Mouse (Mus musculus) testis, postnatal 14 days (tissue): Measurements from ENCODE around the gene Megf9.
A peak's percentile ranks its signal among the peaks of the same experiment; 100 is the strongest.

ENCODE experiments used
- DNase-seq: peaks from one replicate; pipeline ENCODE4 v3.0.0; 2021; ENCODE audit warnings: low spot score

Gene Megf9

GRCm38 (mm10) chr4:70521506-70522292, 13.1 kb downstream of the Megf9 start:
- no peak for DNase-seq

- DNase-seq, result no peak
Observed at GRCm38 (mm10) chr4:70517646-70518045, 17.1 kb downstream of the Megf9 start.

GRCm38 (mm10) chr4:70516289-70516688, 18.5 kb downstream of the Megf9 start:
- no peak for DNase-seq

- no peak for DNase-seq
Observed at GRCm38 (mm10) chr4:70515514-70515913, 19.3 kb downstream of the Megf9 start.

DNA sequence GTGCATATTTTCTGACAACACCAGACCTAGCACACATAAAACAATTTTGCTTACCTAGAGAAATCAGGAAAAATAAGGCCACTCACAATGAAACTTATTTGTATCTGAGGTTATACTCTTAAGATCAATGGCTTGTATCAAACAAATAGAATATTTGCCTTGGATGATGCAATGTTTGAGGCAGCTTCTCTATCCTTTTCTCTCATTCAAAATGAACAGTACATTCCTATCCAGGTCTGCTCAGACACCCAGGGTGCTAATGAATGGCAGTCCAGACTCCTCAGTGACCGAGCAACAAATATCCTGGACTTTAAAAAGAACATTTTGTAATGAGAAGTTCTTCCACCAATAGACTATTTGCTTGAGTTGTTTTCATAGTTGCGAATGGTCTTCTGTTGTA, 24.8 kb downstream of the Megf9 start:
- no peak for DNase-seq

- no peak for DNase-seq
Observed at GRCm38 (mm10) chr4:70509565-70509964, 25.2 kb downstream of the Megf9 start.

DNA sequence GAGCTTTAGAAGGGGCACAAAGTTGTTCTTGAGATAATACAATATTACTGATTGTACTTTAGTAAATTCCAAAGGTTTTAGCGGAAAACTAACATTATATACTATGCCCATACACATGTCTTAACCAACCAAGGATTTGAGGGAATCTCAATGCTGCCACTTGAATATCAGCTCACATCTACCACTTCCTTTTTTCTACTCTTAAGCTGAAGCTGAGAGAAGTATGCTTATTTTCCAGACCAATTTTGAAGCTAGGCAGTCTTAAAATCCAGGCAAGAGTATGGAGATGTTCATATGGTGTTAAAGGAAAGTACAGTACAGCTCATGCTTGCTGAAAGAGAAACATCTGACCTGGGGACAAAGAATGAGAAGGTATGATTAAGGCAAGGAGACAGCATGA, 26.6 kb downstream of the Megf9 start:
- DNase-seq, result no peak

DNA sequence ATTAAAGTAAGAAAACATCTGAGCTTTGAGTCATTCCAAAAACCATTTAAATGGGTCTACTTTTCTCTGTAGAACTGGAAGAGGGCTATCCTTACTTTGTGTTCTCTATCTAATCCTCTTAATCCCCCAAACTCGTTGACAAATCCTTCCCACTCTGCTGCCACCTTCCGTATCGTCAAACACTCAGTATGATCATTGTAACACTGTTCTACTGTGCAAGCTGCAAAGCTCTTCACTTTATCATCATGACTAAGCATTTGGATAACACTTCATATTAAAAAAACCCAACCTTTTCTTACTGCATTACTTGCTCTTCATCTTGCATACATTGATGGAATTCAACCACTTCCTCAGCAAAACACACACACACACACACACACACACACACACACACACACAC, 28.8 kb downstream of the Megf9 start:
- no peak for DNase-seq

DNA sequence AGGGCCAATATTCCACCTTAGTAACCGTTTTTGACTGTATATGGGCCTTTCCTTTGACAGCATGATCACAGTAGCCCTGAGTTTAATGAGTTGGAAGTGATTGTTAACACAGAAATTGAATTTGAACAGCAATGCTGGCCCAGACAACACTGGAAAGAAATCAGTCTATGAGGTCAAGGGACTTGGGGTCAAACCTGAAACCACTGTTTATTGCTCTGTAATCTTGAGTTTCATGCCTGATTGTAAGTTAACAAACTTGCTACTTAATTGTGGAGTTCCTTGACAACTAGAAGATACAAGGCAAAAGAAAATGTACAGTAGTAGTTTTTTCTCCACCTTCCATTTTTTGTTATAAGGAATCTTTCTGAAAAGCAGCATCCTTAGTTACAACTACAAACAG, 31.0 kb downstream of the Megf9 start:
- no peak for DNase-seq

DNA sequence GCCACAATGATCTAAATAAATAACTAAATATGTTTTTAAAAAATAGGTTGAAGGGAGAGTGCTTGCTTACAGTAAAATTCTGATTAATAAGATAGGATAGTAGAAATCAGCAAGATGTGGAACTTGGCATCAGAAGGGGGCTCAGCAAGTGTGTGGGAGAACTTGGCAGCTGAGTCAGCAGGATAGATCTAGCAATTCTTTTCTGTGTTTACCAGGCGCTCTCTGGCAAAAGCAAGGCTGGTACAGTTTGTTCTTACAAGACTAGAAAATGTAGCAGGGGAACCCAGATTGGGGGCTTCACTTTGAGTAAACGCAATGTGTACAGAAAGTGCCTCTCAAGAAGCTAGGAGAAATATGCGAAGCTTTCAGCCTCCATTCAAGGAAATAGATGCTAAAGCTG, 35.5 kb downstream of the Megf9 start:
- peak; percentile 40 for DNase-seq

DNA sequence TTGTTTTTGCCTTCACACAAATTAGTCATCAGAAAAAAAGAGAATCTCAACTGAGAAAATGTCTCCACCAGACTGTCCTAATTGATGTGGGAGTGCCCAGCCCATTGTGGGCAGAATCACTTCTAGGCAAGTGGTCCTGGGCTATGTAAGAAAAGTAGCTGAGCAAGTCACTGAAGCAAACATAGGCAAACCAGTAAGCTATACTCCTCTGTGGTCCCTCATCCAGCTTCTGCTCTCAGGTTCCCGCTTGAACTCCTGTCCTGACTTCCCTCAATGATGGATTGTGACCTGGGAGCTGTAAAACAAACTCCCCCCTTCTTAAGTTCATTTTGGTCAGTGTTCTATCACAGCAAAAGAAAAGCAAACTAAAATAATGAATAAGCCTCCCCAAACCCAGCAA, 37.8 kb downstream of the Megf9 start:
- DNase-seq, result no peak

GRCm38 (mm10) chr4:70489792-70490191, 45.0 kb downstream of the Megf9 start:
- no peak for DNase-seq

DNA sequence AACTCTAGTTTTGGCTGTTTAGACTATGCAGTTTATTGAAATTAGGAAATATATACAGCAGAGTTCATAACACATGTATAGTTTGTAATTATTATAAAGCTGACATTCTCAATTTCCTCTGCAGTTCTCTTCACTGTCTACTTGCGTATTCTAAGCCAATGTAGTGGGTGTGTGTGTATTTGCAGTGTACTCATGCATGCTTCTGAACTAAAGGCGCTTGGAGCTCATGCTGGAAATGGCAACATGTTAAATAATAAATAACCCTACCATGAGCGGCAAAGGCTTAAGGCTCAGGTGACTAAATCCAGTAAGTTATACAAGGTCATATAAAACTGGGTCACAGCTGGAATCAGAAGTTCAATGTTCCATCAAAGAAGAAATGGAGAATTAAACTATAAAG, 46.4 kb downstream of the Megf9 start:
- DNase-seq, result no peak

DNA sequence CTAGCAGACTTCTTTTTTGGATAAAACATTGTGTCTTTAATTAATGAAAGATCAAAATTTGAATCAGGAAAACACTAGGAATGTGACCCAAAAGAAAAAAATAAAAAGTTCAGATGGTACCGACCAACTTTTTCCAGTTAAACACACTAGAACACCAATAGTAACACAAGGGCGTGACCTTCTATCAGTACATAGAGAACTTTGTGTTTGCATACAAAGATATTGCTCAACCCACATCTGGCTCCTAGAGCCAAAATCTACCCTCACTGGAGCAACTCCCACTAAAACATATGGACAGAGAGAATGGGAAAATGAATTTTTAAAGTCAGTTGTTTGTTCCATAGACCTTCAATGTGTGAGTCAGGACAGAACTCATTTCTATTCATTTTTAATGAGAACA, 50.7 kb downstream of the Megf9 start:
- no peak for DNase-seq

GRCm38 (mm10) chr4:70481931-70482330, 52.9 kb downstream of the Megf9 start:
- no peak for DNase-seq

GRCm38 (mm10) chr4:70471398-70471797, 63.4 kb downstream of the Megf9 start:
- DNase-seq, result no peak

GRCm38 (mm10) chr4:70465921-70466689, 68.7 kb downstream of the Megf9 start:
- DNase-seq, result no peak

DNA sequence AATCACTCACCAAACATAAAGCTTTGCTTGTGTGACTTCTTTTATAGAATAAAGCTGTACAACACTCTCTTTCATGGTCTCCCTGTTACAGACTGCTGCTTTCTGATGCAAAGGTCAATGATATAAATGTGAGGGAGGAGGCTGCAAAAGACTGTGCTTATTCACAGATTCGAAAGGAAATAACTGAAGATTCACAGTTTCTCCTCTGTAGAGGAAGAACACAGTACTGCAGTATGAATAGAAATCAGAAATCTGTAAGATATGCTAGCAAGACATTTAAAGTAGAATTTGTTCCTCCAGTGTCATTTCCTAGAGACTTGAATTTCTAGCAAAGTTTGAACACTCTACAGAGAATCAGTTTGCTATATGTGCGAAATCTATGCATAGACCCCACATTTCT, 71.5 kb downstream of the Megf9 start:
- no peak for DNase-seq

GRCm38 (mm10) chr4:70461416-70461815, 73.4 kb downstream of the Megf9 start:
- DNase-seq, result no peak

GRCm38 (mm10) chr4:70452161-70452560, 82.6 kb downstream of the Megf9 start:
- DNase-seq, result no peak

GRCm38 (mm10) chr4:70451750-70452149, 83.0 kb downstream of the Megf9 start:
- DNase-seq, result no peak

DNA sequence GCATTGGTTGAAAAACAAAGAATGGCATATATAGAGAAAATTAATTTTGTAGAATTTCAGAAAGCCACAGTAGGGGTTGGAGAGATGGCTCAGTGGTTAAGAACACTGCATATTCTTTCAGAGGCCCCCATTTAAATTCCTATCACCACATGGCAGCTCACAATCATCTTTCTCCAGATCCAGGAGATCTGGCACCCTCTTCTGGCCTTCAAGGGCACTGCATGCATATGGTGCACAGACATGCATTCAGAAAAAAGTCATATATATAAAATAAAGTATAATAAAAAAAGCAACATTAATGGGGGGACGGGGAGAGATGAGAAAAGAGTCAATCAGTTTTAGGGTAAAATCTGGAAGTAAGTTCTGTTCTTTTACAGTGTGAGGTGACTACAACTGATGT, 85.1 kb downstream of the Megf9 start:
- no peak for DNase-seq

DNA sequence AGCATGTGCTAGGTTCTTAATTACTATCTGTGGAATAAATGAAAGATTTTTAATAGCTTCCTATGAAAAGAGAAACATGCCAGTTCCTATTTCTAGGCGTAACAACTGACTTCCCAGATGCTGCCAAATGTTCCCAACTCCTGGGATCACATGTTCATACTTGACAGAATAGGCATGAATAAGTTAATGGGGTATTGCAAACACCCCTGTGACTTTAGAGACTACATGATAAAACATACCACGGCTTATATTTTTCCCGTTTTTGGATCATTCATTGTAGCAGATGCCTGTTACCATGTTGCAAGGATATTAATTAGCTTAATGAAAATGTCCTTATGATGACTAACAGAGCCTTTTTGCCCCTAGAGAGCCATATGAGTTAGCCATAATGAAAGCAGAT, 88.0 kb downstream of the Megf9 start:
- no peak for DNase-seq

DNA sequence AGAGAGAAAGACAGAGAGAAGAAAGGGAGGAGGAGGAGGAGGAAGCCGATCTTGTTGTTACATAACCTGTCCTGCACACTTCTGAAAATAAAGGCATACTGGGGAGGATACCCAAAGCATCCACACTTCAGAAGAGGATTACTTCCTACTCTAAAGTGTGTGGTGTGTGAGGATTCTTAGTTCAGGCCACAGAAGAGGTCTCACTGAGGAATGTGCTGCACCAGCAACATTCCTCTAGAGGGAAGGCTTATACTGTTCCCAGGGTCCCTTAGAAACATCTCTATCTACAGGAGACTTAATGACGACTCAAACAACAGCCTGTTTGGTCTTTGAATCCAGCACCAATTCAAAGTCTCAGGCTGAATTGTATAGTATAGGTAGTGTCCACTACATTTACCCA, 114.6 kb downstream of the Megf9 start:
- DNase-seq, result no peak
